Comparison of ENCODE assay signal across 13 mouse cellular contexts in genomic region chr11:117254161-117255107, GRCm38 (mm10). TPM values are rescaled to one million over a fixed set of nuclear protein-coding genes. Genes with fewer than 3 reads are reported as not detected.
A peak's percentile ranks its signal among the peaks of the same experiment; 100 is the strongest.
DNase-seq lines count a peak whose midpoint lies in the region; ATAC-seq and TF ChIP-seq lines count a peak whose summit lies in the region.
"Had no signal": no experiment of that assay in that cellular context is flagged by ENCODE, and none has a peak within 500 bp of the region (broad histone marks: within the 10 kb centered on the region; RNA-seq: fewer than 3 reads in every experiment).

No protein-coding gene starts in this region.

- no peak for TF ChIP-seq CTCF in hindbrain, postnatal 0 days (IDR thresholded peaks at IDR 0.05; ENCODE audit: low read depth)

- H3K4me1 ChIP-seq in kidney, embryonic 16.5 days (ENCODE audit: insufficient read depth, low read length) = peaks cover 37% of the 10 kb centered on the region
- H3K4me1 ChIP-seq in hindbrain, postnatal 0 days (ENCODE audit: insufficient read depth, low read length) = peaks cover 2% of the 10 kb centered on the region

- WGBS in kidney, embryonic 16.5 days = 58% methylated on average over 18 of the region's 18 CpGs
- 61% methylated on average over 18 of the region's 18 CpGs for WGBS in hindbrain, postnatal 0 days

- no peaks in the 10 kb centered on the region for H3K36me3 ChIP-seq in kidney, embryonic 16.5 days (ENCODE audit: insufficient read depth, low read length)
- no peaks in the 10 kb centered on the region for H3K36me3 ChIP-seq in hindbrain, postnatal 0 days (ENCODE audit: insufficient read depth, low read length)
- H3K36me3 ChIP-seq: liver, embryonic 15.5 days; stomach, embryonic 15.5 days had no signal

- no peak for DNase-seq in kidney, adult 9 months
- DNase-seq in right cerebral cortex, postnatal 4 days = peak; percentile 43
- DNase-seq in right cerebral cortex, postnatal 36 days (ENCODE audit: low spot score in 2 of 2) = no peak
- peak; percentile 41 for DNase-seq in hindbrain, postnatal 0 days (ENCODE audit: low spot score)
- no peak for DNase-seq in spleen, postnatal 36 days (ENCODE audit: low spot score in 2 of 2)
- no peak for DNase-seq in layer of hippocampus, postnatal 10 days (ENCODE audit: low spot score in 2 of 2)
- DNase-seq: adrenal gland, adult 2 months; embryo, embryonic 11 days had no signal

- no peak for ATAC-seq in kidney, embryonic 16.5 days (ENCODE audit: low FRiP score, low TSS enrichment)
- no peak for ATAC-seq in hindbrain, postnatal 0 days
- ATAC-seq: midbrain, embryonic 16.5 days had no signal

- H3K4me2 ChIP-seq in kidney, embryonic 16.5 days (replicated peaks; ENCODE audit: low read depth, low read length) = no peak overlapping the region
- H3K4me2 ChIP-seq in hindbrain, postnatal 0 days (ENCODE audit: low read depth, low read length) = no peak overlapping the region
- H3K4me2 ChIP-seq: heart, embryonic 11.5 days; liver, embryonic 15.5 days; stomach, embryonic 15.5 days had no signal

- H3K4me3 ChIP-seq in kidney, embryonic 16.5 days (ENCODE audit: low read length) = no peak overlapping the region
- H3K4me3 ChIP-seq in hindbrain, postnatal 0 days (ENCODE audit: low read length) = no peak overlapping the region
- H3K4me3 ChIP-seq: liver, embryonic 15.5 days; stomach, embryonic 15.5 days had no signal

- H3K9ac ChIP-seq in kidney, embryonic 16.5 days (replicated peaks; ENCODE audit: low read length) = peak overlapping the region; percentile 25; the same call in 1 of the 2 replicates
- H3K9ac ChIP-seq in hindbrain, postnatal 0 days (replicated peaks; ENCODE audit: low read length) = no peak overlapping the region
- H3K9ac ChIP-seq: liver, embryonic 15.5 days; stomach, embryonic 15.5 days had no signal

- H3K27ac ChIP-seq in kidney, embryonic 16.5 days (ENCODE audit: low read length) = no peak overlapping the region
- no peak overlapping the region for H3K27ac ChIP-seq in hindbrain, postnatal 0 days
- H3K27ac ChIP-seq: liver, embryonic 15.5 days; stomach, embryonic 15.5 days had no signal

- H3K9me3 ChIP-seq in kidney, embryonic 16.5 days (ENCODE audit: low read length) = no peaks in the 10 kb centered on the region; the same call in 1 of the 2 replicates
- no peaks in the 10 kb centered on the region for H3K9me3 ChIP-seq in hindbrain, postnatal 0 days (ENCODE audit: low read length)
- H3K9me3 ChIP-seq: liver, embryonic 15.5 days; stomach, embryonic 15.5 days had no signal

- H3K27me3 ChIP-seq in kidney, embryonic 16.5 days (ENCODE audit: insufficient read depth, low read length) = no peaks in the 10 kb centered on the region
- H3K27me3 ChIP-seq in hindbrain, postnatal 0 days (ENCODE audit: insufficient read depth, low read length) = no peaks in the 10 kb centered on the region
- H3K27me3 ChIP-seq: liver, embryonic 15.5 days; stomach, embryonic 15.5 days had no signal

RNA-seq across cellular contexts. Expression of gene Sept9, which starts 55.0 kb away (rescaled TPM):
- 123 and 131 TPM in 2 replicates for polyA plus RNA-seq in kidney, embryonic 16.5 days (2015; fragmentation: Nextera tagmentation; extraction: Ambion mirVana)
- total RNA-seq in hindbrain, postnatal 0 days (2014; rRNA removed) = 111 and 112 TPM in 2 replicates
- 88.8 and 89.8 TPM in 2 replicates for polyA plus RNA-seq in hindbrain, postnatal 0 days (2015; fragmentation: Nextera tagmentation; extraction: Ambion mirVana)
- total RNA-seq in layer of hippocampus, postnatal 10 days (2021) = 10 to 100 TPM; 79.5 to 90.0 TPM

Comparison
In these comparisons a context has a peak if more than half of its experiments do, and no peak if none do; other contexts are left out.
1. DNase-seq: peak in right cerebral cortex, postnatal 4 days (single experiment) and hindbrain, postnatal 0 days (single experiment); none in kidney, adult 9 months (single experiment), right cerebral cortex, postnatal 36 days (0 of 2), spleen, postnatal 36 days (0 of 2) and layer of hippocampus, postnatal 10 days (0 of 2).